Mouse (Mus musculus): ENCODE measurements around the gene Inafm2.
A peak's percentile ranks its signal among the peaks of the same experiment; 100 is the strongest.

Gene Inafm2

DNA sequence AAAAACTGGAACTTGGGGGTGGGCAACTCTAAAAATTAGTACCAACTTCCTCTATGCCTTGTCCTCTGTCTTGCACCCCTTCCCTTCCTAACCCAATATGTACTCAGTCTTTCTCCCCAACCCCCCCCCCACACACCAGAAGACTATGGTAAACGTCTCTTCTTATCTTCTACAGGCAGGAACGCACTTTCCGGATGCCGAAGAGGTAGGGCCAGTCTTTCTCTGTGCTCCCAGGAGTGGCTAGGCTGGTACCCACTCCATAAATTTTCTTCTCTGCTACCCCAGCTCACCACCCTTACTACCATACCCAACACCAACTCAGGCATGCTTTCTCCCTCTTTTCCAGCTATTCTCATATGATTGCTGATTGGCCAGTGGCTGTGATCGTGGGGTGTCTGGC, 41.0 kb downstream of the Inafm2 start:
- no peak for DNase-seq

DNA sequence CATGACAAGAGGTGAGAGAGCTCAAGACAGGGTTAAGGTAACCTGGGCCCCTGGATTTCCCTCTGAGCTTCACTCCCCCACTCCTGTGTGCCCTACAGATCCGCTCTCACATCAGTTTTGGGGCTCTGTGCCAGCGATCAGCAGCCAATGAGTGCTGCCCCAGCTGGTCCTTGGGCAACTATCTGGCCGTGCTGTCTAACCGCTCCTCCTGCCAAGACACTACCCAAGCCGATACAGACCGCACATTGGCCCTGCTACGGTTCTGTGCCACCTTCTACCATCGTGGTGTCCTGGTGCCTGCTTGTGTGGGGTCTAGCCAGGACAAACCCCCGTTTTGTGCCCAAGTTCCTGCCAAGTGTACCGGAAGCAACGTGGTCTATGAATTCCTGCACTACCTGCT, 43.9 kb downstream of the Inafm2 start:
- peak; percentile 91 to 97 for DNase-seq

DNA sequence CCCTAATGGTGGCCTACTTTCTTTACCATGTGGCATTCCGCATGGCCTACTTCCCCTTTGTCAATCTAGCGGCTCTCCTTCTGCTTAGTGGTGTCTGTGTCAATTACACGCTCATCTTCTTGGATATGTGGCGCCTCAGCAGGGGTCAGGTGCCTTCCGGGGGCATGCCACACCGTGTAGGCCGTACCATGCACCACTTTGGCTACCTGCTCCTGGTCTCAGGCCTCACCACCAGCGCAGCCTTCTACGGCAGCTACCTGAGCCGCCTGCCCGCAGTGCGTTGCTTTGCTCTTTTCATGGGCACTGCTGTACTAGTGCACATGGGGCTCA, 44.6 kb downstream of the Inafm2 start:
- DNase-seq = no peak

DNA sequence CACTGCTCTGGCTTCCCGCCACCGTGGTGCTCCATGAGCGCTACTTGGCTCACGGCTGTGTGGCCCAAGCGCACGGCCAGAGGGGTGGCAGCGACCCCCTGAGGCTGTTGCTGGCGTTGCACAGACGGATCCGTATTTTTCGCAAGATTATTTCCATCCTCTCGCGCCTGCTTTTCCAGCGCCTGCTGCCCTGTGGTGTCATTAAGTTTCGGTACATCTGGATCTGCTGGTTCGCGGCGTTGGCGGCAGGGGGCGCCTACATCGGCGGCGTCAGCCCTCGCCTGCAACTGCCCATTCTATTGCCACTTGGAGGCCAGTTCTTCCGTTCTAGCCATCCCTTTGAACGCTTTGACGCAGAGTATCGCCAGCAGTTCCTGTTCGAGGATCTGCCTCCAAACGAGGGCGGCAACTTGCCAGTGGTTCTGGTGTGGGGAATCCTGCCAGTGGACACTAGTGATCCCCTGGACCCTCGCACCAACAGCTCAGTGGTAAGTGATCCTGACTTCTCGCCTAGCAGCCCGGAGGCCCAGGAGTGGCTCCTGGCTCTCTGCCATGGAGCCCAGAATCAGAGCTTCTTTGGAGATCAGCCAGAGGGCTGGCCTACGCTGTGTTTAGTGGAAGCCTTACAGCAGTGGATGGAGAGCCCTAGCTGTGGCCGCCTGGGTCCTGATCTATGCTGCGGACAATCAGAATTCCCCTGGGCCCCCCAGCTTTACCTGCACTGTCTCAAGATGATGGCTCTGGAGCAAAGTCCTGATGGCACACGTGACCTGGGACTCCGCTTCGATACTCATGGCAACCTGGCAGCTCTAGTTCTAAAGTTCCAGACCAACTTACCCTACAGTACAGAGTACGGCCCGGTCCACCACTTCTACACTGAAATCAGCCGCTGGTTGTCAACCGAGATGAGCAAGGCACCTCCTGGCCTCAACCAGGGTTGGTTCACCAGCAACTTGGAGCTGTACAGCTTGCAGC, 45.3 kb downstream of the Inafm2 start:
- peak; percentile 86 to 95 for DNase-seq

DNA sequence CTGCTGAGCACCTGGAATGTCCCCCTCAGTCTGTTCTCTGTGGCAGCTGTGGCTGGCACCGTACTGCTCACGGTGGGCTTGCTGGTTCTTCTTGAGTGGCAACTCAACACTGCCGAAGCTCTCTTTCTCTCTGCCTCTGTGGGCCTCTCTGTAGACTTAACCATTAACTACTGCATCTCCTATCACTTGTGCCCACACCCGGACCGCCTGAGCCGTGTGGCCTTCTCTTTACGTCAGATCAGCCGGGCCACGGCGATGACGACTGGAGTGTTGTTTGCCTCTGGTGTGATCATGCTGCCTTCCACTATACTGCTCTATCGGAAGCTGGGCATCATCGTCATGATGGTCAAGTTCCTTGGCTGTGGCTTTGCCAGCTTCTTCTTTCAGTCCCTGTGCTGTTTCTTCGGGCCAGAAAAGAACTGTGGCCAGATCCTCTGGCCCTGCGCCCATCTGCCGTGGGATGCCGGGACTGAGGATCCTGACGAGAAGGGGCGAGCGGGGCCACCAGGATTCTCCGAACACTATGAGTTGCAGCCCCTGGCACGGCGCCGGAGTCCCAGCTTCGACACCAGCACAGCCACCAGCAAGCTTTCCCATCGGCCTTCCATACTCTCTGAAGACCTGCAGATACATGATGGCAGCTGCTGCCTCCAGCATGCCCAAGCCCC, 46.2 kb downstream of the Inafm2 start:
- DNase-seq = peak; percentile 66 to 73

DNA sequence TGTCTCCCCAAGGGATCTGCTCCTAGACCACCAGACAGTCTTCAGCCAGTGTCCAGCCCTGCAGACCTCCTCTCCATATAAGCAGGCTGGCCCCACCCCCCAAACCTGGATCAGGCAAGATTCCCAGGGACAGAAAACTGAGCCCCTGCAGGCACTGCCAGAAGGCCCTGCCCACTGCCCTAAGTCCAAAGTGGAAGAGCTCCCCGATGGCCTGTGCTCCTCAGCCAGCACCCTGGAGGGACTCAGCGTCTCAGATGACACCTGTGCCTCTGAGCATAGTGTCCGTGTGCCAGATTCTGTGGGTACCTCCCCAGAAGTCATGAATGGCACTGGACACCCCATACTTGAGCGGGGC, 46.7 kb downstream of the Inafm2 start:
- DNase-seq = peak in 1 of 2 experiments; percentile 33

DNA sequence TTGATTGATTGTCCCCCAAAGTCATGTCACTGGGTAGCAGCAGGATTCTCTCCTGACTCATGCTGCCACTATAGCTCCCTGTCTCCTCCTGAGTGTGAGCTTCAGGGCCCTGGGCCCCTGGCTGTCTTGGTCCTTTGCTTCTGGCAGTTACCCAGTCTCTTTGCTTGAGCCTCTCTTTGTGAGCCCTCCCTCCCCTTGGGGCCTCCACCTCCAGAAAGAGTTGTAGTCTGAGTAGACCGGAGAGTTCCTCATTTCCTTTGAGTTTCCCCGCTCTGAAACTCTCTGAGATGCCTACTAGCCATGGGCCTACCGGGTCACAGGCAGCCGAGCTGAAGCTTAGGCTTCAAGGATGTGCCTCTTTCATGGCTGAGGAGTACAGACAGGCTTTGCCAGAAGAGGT, 48.1 kb downstream of the Inafm2 start:
- DNase-seq = no peak

All from cerebellum, postnatal 14 days (tissue).